Mouse (Mus musculus): ENCODE results near the gene Evi5.

DNA sequence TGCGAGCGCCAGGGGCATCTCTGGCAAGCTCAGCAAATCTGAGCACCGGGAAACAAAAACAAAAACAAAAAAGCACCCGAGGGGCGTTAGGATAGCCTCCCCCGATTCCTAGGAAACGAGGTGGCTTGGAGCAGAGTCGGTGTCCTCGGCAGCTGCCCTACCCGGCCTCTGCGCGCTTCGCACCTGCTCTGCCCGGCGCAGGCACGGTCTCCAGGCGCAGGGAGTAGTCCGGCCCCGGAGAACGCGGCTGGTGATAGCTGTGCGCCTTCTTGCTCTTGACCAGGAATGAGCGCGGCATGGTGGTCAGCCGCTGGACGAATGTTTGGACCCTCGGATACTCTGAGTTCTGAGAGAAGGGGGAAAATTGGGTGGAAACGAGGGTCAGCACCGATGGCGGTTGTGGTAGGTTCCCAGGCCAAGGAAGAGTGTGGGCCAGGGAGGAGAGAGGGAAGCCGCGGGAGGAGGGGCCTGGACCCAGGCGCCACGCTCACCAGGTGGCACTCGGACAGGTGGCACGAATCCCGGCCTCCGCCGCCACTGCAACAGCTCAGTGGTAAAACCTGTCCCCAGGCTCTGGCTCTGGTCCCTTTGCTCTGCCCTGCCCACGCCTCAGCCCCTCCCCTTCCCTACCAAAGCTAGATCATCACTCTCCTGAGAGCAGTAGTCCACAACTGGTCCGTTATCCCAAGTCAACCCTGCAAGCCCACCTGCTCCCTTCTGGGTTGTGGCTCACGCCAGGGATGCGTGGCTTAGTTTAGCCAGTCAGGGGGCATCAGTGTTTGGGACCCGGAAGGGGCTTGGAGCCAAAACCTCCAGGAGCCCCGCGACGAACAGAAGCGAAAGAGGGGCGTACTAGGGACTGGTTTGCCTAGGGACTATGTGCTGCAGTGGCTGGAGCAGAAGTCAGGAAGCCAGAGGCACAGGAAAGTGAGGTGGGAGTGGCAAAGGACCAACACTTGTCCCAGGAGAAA is 151.1 kb downstream of the Evi5 start:
- TF ChIP-seq ZMIZ1 (IDR thresholded peaks at IDR 0.05; ENCODE audit: low read depth, low read length) (no peak), TAL1 (IDR thresholded peaks at IDR 0.05; ENCODE audit: low read length) (no peak), CTCF (IDR thresholded peaks at IDR 0.05 in 2 of 3, conservative IDR thresholded peaks at IDR 0.05 in 1 of 3; ENCODE audit: control insufficient read depth in 1 of 3, insufficient read depth in 1 of 3, low read depth in 2 of 3, low read length in 3 of 3, poor library complexity in 1 of 3, severe bottlenecking in 1 of 3) (no peak), SIN3A (IDR thresholded peaks at IDR 0.05; ENCODE audit: low read length) (no peak), EP300 (IDR thresholded peaks at IDR 0.05; ENCODE audit: low read depth in 1 of 2, low read length in 2 of 2) (no peak), JUND (IDR thresholded peaks at IDR 0.05; ENCODE audit: low read depth, low read length) (no peak), MXI1 (IDR thresholded peaks at IDR 0.05; ENCODE audit: low read depth, low read length) (no peak), POLR2A (IDR thresholded peaks at IDR 0.05; ENCODE audit: control insufficient read depth in 1 of 2, insufficient read depth in 1 of 2, low read depth in 1 of 2, low read length in 2 of 2, poor library complexity in 1 of 2) (no peak), POLR2AphosphoS5 (IDR thresholded peaks at IDR 0.05; ENCODE audit: borderline replicate concordance, low read depth, low read length) (no peak), TBP (IDR thresholded peaks at IDR 0.05; ENCODE audit: low read depth, low read length) (no peak), MAX (IDR thresholded peaks at IDR 0.05; ENCODE audit: low read length) (no peak), ZKSCAN1 (IDR thresholded peaks at IDR 0.05; ENCODE audit: low read depth, low read length) (no peak)

Data from MEL (cell line).